Mouse (Mus musculus) splenic B cell, adult 2 months (primary cell): ENCODE measurements around the gene Papss2.

ENCODE experiments used
- DNase-seq: peaks from one replicate; pipeline ENCODE4 v3.0.0-alpha.2; 2011; ENCODE audit warnings: low read depth, low spot score
- H3K27me3 ChIP-seq: 2 replicates; pipeline ENCODE4 v1.6.1; 2012; ENCODE audit warnings: mild to moderate bottlenecking, low read length, moderate library complexity, mixed read lengths; ENCODE audit not compliant: control insufficient read depth, poor library complexity, insufficient read depth, severe bottlenecking
- H3K36me3 ChIP-seq: 2 replicates; pipeline ENCODE4 v1.6.1; 2012; ENCODE audit warnings: mild to moderate bottlenecking, low read length, moderate library complexity, mixed read lengths; ENCODE audit not compliant: control insufficient read depth, poor library complexity, insufficient read depth, severe bottlenecking

The Papss2 gene

DNA sequence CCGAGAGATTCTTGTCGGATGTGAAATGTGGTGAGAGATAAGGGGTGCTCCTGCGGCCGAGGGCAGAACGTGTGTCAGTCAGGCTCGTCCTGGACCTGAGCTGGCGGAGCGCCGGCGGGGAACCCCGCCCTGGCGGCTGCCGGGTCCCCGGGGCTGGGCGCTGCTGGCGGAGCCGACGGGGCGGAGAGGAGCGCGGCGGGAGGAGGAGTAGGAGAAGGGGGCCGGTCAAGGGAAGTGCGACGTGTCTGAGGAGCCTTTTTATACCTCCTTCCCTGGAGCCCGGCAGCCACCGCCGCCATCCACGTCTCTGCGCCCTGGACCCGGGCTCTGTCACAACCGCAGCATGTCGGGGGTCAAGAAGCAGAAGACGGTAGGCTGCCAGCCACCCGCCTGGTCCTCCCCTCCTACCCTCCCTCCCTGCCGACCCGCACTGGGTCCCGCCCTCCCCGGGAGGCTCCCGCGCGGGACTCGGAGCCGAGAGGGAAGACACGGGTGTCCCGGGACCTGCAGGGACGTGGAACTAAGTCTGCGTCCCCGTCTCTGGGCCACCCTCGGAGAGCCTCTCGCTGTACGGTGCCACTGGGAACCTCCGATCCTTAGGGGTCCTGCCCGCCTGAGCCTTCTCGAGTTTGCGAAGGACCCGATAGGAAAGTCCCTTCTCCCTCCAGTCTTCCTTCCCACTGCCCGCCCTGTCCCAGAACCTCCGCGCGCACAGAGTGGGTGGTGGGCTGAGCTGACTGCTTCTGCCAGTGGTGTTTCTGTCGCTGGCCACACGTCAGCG, at the start of gene Papss2:
Gene Papss2, plus strand, starts transcription at position 285 of the 781 bp plus-strand sequence.
- DNase-seq: peak; percentile 13
- Histone ChIP-seq H3K36me3 (no peaks in the 10 kb centered on the region), H3K27me3 (no peaks in the 10 kb centered on the region)

DNA sequence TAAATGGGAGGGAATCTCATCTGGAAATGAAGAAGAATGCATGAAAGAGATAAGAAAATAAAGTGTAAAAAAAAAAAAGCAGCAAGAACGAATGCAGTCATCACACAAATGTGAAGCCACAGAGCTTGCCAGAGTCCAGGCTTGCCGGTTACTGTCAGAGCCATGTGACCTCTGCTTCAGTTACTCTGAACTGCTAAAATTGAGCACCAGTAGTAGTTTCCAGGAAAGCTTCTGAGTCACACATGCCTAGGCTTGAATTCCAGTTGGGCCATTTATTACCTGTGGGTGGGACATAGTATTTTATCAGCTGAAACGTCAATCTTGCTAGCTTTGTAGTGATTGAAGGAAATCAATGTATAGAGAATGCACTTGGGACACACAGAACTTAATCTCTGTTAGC, 48.2 kb upstream of the Papss2 start:
- H3K36me3 ChIP-seq: no peaks in the 10 kb centered on the region
- H3K27me3 ChIP-seq: no peaks in the 10 kb centered on the region
- DNase-seq: no peak

DNA sequence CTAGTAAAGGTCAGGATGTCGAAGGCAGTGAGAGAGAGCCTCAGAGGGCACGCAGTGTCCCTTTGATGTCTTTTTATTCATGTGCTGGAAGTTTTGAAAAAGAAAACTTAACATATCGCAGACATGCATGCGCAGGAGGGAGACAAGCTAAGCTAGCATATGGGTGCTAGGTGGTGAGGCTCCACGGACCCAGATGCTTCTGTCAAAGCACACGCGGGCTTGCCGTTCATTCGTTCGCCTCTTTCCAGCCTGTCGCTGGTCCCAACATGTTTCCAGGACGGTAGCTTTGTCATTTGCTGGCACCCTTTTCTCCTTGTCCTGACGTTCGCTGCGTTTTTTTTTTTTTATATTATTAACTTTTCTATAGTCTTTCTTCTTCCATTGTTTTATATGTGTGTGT, 47.4 kb upstream of the Papss2 start:
- Histone ChIP-seq H3K36me3 (no peaks in the 10 kb centered on the region), H3K27me3 (no peaks in the 10 kb centered on the region)
- no peak for DNase-seq

DNA sequence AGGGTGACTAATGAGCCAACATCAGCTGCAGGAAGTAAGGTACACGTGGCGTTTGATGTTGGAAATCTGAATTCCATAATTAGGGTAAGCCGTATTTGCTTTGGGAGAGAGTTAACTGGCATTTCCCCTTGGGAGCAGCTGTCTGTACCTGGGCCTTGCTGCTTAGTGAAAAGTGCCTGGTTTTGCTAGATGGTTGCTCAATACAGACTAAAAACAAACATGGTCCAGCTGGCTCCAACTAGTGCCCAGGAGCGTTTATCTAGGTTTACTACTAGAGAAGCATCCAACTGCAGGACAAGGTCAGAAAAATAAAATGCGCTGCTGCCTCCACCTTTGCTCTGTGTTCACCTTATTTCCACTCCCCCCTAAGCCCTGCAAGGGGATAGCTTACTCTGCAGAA, 45.1 kb upstream of the Papss2 start:
- no peaks in the 10 kb centered on the region for H3K27me3 ChIP-seq
- no peak for DNase-seq

DNA sequence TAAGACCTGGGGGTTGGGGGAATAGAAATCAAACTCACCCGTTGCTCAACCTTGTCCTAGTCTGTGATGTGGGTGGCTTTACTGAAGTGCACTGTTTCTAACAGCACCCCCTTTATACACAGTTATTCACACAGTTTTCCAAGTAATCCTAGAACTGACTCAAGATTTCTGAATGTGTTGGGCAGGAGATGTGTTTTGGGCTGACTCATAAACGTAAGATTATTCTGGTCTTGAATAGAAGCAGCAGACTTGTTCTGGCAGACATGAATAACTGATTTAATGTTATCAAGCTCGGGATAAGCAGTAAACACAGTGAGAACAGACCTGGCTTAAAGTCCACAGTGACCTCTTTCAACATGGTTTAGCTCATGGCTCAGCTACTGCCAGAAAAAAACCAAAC, 44.1 kb upstream of the Papss2 start:
- no peaks in the 10 kb centered on the region for H3K36me3 ChIP-seq
- DNase-seq: no peak

More for the DNA sequence above, 45.1 kb upstream of the Papss2 start:
- no peaks in the 10 kb centered on the region for H3K36me3 ChIP-seq

DNA sequence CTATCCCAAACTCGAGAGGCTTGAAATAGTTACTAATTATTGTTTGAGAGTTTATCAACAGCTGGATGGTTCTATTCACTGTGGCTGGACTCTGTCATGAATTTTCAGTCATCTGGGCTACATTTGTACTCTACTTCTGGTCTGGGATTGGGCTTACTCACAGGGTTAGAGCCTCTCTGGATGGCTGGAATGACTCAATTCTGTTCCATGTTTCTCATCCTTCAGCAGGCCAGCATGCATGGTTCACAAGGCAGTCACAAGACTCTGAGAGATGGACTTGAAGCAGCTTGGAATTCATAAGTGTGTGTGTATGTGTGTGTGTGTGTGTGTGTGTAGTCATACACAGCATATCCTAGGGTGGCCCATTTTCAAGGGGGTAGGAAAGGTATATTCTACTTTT, 43.5 kb upstream of the Papss2 start:
- DNase-seq: no peak
- H3K36me3 ChIP-seq: no peaks in the 10 kb centered on the region
- H3K27me3 ChIP-seq: no peaks in the 10 kb centered on the region

More for the DNA sequence above, 44.1 kb upstream of the Papss2 start:
- H3K27me3 ChIP-seq: no peaks in the 10 kb centered on the region

DNA sequence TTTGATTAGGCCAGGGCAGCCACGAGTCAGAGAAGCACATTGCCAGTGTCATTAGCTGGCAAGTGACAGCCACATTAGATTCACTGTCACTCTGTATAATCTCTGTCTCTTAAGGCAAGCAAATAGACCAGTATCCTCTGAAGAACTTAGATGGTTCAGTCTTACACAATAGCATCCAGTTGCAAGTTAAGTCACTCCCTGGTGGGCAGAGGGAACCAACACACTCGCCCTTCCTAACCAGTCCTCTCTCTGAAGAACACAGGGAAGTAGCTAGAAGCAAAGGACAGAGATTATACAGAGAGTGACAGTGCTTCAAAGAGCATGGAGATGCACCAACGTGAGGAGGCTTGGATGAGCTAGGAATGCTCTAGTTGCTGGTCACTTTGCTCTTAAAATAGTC, 42.3 kb upstream of the Papss2 start:
- DNase-seq: no peak
- Histone ChIP-seq H3K27me3 (no peaks in the 10 kb centered on the region), H3K36me3 (no peaks in the 10 kb centered on the region)

DNA sequence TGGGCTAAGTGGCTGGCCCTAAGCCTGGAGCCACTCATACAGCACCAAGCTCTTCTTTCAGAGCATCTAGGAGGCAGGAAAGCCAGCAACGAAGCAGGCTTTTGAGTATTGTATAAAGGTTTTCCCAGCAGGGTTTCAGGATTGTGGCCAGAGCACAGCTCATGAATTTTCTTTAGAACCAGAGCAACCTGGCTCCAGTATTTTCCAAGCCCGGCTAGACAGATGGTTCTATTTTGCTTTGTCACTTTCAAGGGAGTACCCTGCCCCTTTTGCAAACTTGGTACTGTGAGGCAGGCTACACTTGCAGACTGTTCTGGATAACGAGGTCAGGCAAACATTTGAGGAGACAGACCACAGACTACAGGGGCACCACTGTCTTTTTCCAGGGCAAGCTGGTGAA, 40.3 kb upstream of the Papss2 start:
- no peaks in the 10 kb centered on the region for H3K36me3 ChIP-seq
- H3K27me3 ChIP-seq: no peaks in the 10 kb centered on the region
- no peak for DNase-seq

DNA sequence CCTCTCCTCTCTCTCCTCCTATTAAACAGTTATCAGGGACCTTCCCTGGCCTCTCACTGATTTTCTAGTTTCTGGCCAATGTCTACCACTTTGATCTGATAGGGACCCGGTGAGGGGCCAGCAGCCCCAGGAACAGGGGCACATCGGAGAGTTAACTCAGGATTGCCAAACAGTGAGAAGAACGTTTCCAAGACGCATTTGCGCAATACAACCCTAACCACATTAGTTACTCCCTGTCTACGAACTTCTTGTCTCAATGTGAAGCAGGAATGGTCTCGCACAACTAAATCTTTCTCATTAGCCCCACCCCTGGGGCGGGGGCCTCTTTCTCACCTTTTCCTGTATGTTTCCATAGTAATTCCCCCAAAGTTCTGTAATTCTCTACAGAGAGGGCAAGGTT, 28.6 kb upstream of the Papss2 start:
- DNase-seq: no peak
- H3K36me3 ChIP-seq: no peaks in the 10 kb centered on the region
- H3K27me3 ChIP-seq: no peaks in the 10 kb centered on the region

DNA sequence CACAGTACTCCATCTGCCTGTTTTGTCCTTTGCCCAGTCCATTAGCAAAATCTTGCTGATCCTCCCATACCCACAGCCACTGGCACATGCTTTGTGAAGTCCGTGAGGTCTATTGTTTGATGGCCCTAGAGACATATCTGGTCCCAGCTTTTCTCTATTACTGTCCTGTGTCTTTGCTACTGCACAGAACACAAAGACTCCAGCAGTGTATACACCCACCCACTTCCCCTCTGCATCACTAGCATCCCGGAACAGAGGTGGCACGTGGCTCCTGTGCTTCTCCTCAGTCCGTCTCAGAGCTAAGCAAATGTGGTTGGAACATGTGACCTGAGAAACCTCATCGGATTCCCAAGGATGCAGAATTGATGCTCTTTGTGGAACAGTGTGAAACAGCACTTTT, 28.1 kb upstream of the Papss2 start:
- Histone ChIP-seq H3K27me3 (no peaks in the 10 kb centered on the region), H3K36me3 (no peaks in the 10 kb centered on the region)
- DNase-seq: no peak

DNA sequence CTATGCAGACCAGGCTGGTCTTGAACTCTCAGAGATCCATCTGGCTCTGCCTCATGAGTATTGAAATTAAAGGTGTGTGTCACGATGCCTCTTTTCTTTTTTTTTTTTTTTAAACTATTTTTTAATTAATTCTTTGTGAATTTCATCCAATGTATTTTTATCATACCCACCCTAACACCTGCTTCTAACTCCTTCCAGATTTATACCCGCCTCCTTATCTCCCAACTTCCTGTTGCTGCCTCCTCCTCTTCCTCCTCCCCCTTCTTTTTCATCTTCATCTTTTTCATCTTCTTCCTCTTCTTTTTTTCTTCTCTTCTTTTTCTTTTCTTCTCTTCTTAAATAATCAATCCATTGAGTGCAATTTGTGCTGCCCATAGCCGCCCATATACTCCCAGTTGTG, 27.1 kb upstream of the Papss2 start:
- DNase-seq: no peak
- Histone ChIP-seq H3K27me3 (no peaks in the 10 kb centered on the region), H3K36me3 (no peaks in the 10 kb centered on the region)

DNA sequence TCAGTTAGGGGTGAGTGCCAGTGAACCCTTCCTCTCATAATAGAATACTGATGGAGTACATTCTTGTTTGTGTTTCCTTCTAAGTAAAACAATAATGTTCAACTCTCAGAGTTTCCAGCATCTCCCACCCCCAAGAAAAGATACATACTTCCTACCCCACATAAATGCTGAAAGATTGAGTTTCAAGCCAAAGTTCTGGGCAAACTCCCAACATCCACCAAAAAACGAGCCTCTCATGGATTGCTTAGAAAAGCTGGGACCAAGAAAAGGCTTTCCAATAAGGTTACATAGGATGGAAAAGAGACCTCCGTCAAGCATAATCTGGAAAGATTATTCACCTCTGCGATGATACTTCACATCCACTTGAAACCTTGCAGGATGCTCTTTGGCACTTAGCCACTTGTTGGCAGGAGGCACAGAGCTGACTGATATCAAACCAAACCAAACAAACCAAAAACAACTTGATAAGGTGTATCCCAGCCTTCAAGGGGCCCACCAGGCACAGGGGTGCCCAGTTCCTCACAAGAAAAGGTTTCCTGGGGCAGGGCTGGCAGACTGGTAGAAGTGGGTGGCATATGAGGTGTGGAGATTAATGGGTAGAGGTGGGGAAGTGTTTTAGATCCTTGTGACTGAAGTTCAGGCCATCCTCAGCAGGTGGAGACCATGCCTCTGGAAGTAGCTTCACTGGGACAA, 26.5 kb upstream of the Papss2 start:
- Histone ChIP-seq H3K36me3 (no peaks in the 10 kb centered on the region), H3K27me3 (no peaks in the 10 kb centered on the region)
- DNase-seq: no peak

DNA sequence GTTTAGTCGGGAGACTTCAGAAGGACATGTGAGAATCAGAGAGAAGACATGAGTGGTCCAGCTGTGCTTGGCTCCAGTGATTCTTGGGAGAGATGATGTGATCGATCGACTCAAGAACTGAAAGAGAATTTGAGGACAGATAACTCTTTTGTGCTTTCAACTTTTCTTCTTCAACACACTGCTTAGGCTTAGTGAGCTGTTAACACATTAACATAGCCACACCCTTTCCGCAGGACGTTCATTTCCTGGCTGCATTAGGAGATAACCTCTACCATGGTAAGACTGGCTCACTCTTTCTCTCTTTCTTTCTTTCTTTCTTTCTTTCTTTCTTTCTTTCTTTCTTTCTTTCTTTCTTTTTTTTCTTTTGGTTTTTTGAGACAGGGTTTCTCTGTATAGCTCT, 25.9 kb upstream of the Papss2 start:
- H3K36me3 ChIP-seq: no peaks in the 10 kb centered on the region
- no peaks in the 10 kb centered on the region for H3K27me3 ChIP-seq
- no peak for DNase-seq

DNA sequence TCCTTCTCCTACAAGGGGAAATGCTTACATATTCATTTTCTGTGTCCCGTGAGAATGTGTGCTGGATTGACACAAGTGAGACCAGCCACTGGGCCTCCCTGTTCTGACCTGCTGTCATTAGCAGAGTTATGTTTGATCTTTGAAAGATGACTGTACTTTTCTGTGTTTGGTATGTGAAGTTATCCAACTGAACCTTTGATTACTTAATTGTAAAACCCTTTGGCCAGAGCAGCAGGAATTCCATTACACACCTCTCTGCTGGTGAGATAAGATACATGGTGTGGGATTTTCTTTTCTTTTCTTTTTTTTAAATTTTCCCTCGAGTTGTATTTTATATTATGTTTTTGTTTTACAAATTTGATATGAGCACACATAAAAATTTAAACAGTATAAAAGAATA, 23.4 kb upstream of the Papss2 start:
- no peak for DNase-seq
- no peaks in the 10 kb centered on the region for H3K27me3 ChIP-seq
- H3K36me3 ChIP-seq: no peaks in the 10 kb centered on the region

DNA sequence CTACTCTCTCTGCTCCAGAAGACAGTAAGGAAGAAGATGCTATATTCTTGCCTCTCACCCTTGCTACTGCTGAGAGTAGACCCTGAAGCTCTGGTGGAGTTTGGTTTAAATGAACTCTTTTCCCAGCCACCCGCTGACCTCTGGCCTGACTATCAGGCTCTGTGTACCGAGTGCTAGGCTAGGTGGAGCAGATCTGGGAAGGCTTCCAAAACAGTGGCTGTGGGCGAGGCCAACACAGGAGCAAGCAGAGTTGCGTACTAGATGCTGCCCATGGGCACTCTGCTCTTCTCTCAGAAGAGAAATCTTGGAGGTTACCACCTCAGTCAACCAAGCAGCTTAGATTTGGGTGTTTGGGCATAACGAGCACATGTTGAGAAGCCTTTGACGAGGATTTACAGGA, 22.3 kb upstream of the Papss2 start:
- DNase-seq: no peak
- no peaks in the 10 kb centered on the region for H3K36me3 ChIP-seq

More for the DNA sequence above, 22.3 kb upstream of the Papss2 start:
- H3K27me3 ChIP-seq: no peaks in the 10 kb centered on the region
